Mouse (Mus musculus) CH12.LX (cell line): ENCODE data around the gene Gdi2. TPM values are rescaled to one million over a fixed set of nuclear protein-coding genes. Genes with fewer than 3 reads are reported as not detected.

Experiments
- DNase-seq: peaks from one replicate; pipeline ENCODE4 v3.0.0-alpha.2; 2013; ENCODE audit errors: extremely low read depth
- H3K27ac ChIP-seq: 2 replicates; pipeline ENCODE4 v1.5.1; 2012; ENCODE audit warnings: low read depth, mild to moderate bottlenecking, control low read depth, moderate library complexity; ENCODE audit not compliant: insufficient read depth
- H3K27me3 ChIP-seq: replicated peaks from 2 replicates; pipeline ENCODE3; 2012; ENCODE audit warnings: inconsistent platforms
- H3K36me3 ChIP-seq, 2 experiments: replicated peaks in 1 of 2; 2 replicates each; pipeline versions ENCODE3 to v1.6.1; 2012; ENCODE audit warnings: inconsistent platforms in 1 of 2, low read length in 1 of 2, mild to moderate bottlenecking in 1 of 2, mixed read lengths in 1 of 2, moderate library complexity in 1 of 2; ENCODE audit not compliant: control insufficient read depth in 1 of 2, insufficient read depth in 1 of 2
- H3K4me1 ChIP-seq, 2 experiments: 2 replicates each; pipeline ENCODE4 v1.6.1; 2012; ENCODE audit warnings: inconsistent platforms in 1 of 2, moderate library complexity in 1 of 2; ENCODE audit not compliant: insufficient read depth in 2 of 2, control insufficient read depth in 1 of 2
- H3K4me2 ChIP-seq: 2 replicates; pipeline ENCODE4 v1.6.1; 2012; ENCODE audit warnings: low read depth, mild to moderate bottlenecking, control low read depth; ENCODE audit not compliant: poor library complexity, insufficient read depth, severe bottlenecking
- H3K4me3 ChIP-seq, 3 experiments: fragments of 150-350 bp in 1 of 3; sonication (generic) in 1 of 3; replicated peaks in 1 of 3; 2 replicates each; pipeline versions ENCODE3 to v1.5.1; 2011 to 2012; ENCODE audit warnings: low read depth in 2 of 3, low read length in 2 of 3, mild to moderate bottlenecking in 2 of 3, moderate library complexity in 2 of 3, control low read depth in 1 of 3, improper control_type of control experiment in 1 of 3, inconsistent platforms in 1 of 3, mixed read lengths in 1 of 3; ENCODE audit not compliant: poor library complexity in 1 of 3
- H3K79me2 ChIP-seq: replicated peaks from 2 replicates; pipeline ENCODE4 v1.6.1; 2012; ENCODE audit warnings: mild to moderate bottlenecking, moderate library complexity; ENCODE audit not compliant: control insufficient read depth, poor library complexity, insufficient read depth, severe bottlenecking; ENCODE audit errors: extremely low read depth
- H3K9ac ChIP-seq: 2 replicates; pipeline ENCODE4 v1.6.1; 2012; ENCODE audit warnings: low read depth, mild to moderate bottlenecking, control low read depth, moderate library complexity; ENCODE audit not compliant: insufficient read depth
- H3K9me3 ChIP-seq: replicated peaks from 2 replicates; pipeline ENCODE3; 2012; ENCODE audit warnings: low read length, inconsistent platforms, mixed read lengths
- BHLHE40 ChIP-seq: IDR thresholded peaks from 2 replicates; pipeline ENCODE4 v1.6.1; 2011; ENCODE audit warnings: mild to moderate bottlenecking, low read depth, low read length, improper control_type of control experiment
- CHD1 ChIP-seq: IDR thresholded peaks from 2 replicates; pipeline ENCODE4 v1.6.1; 2012; ENCODE audit warnings: low read depth, low read length, improper control_type of control experiment, inconsistent platforms
- CHD2 ChIP-seq: IDR thresholded peaks from 2 replicates; pipeline ENCODE4 v1.6.1; 2011; ENCODE audit warnings: low read length, improper control_type of control experiment
- E2F4 ChIP-seq: IDR thresholded peaks from 2 replicates; pipeline ENCODE4 v1.6.1; 2011; ENCODE audit warnings: low read depth, low read length, improper control_type of control experiment; ENCODE audit not compliant: insufficient replicate concordance
- ELF1 ChIP-seq: IDR thresholded peaks from 2 replicates; pipeline ENCODE4 v1.6.1; 2014; ENCODE audit warnings: low read depth, mild to moderate bottlenecking, inconsistent platforms, low read length, improper control_type of control experiment
- EP300 ChIP-seq: IDR thresholded peaks from 2 replicates; pipeline ENCODE4 v1.6.1; 2011; ENCODE audit warnings: low read length, improper control_type of control experiment
- GABPA ChIP-seq: IDR thresholded peaks from 2 replicates; pipeline ENCODE4 v1.6.1; 2012; ENCODE audit warnings: low read depth, low read length, improper control_type of control experiment, inconsistent platforms; ENCODE audit not compliant: insufficient replicate concordance
- IRF4 ChIP-seq: IDR thresholded peaks from 2 replicates; pipeline ENCODE4 v1.6.1; 2014; ENCODE audit warnings: low read depth, mild to moderate bottlenecking, inconsistent platforms, low read length, improper control_type of control experiment
- JUND ChIP-seq: conservative IDR thresholded peaks from 2 replicates; pipeline ENCODE4 v1.6.1; 2011; ENCODE audit warnings: low read depth, low read length, improper control_type of control experiment
- KAT2A ChIP-seq: IDR thresholded peaks from 2 replicates; pipeline ENCODE4 v1.6.1; 2012; ENCODE audit warnings: low read length, improper control_type of control experiment, inconsistent platforms; ENCODE audit not compliant: insufficient replicate concordance
- MAFK ChIP-seq: IDR thresholded peaks from 2 replicates; pipeline ENCODE4 v1.6.1; 2011; ENCODE audit warnings: low read length, improper control_type of control experiment; ENCODE audit not compliant: insufficient replicate concordance
- MAZ ChIP-seq: IDR thresholded peaks from 2 replicates; pipeline ENCODE4 v1.6.1; 2012; ENCODE audit warnings: low read depth, mild to moderate bottlenecking, inconsistent platforms, low read length, improper control_type of control experiment, moderate library complexity
- MEF2A ChIP-seq: IDR thresholded peaks from 2 replicates; pipeline ENCODE4 v1.6.1; 2014; ENCODE audit warnings: low read depth, mild to moderate bottlenecking, inconsistent platforms, low read length, improper control_type of control experiment, borderline replicate concordance
- MXI1 ChIP-seq: IDR thresholded peaks from 2 replicates; pipeline ENCODE4 v1.6.1; 2011; ENCODE audit warnings: mild to moderate bottlenecking, low read depth, low read length, improper control_type of control experiment
- MYC ChIP-seq: IDR thresholded peaks from 2 replicates; pipeline ENCODE4 v1.6.1; 2011; ENCODE audit warnings: low read depth, mild to moderate bottlenecking, improper control_type of control experiment, low read length
- NELFE ChIP-seq: IDR thresholded peaks from 2 replicates; pipeline ENCODE4 v1.6.1; 2011; ENCODE audit warnings: low read depth, low read length, improper control_type of control experiment
- POLR2A ChIP-seq: IDR thresholded peaks from 2 replicates; pipeline ENCODE4 v1.6.1; 2011; ENCODE audit warnings: low read depth, mild to moderate bottlenecking, improper control_type of control experiment, low read length
- RAD21 ChIP-seq: IDR thresholded peaks from 2 replicates; pipeline ENCODE4 v1.6.1; 2011; ENCODE audit warnings: low read depth, mild to moderate bottlenecking, low read length, improper control_type of control experiment, moderate library complexity
- RCOR1 ChIP-seq: conservative IDR thresholded peaks from 2 replicates; pipeline ENCODE4 v1.6.1; 2012; ENCODE audit warnings: low read depth, mild to moderate bottlenecking, inconsistent platforms, low read length, improper control_type of control experiment
- SIN3A ChIP-seq: IDR thresholded peaks from 2 replicates; pipeline ENCODE4 v1.6.1; 2012; ENCODE audit warnings: low read length, improper control_type of control experiment, inconsistent platforms
- SMC3 ChIP-seq: IDR thresholded peaks from 2 replicates; pipeline ENCODE4 v1.6.1; 2011; ENCODE audit warnings: low read depth, low read length, improper control_type of control experiment
- TBP ChIP-seq: conservative IDR thresholded peaks from 2 replicates; pipeline ENCODE4 v1.6.1; 2011; ENCODE audit warnings: low read depth, low read length, improper control_type of control experiment
- TCF12 ChIP-seq: IDR thresholded peaks from 2 replicates; pipeline ENCODE4 v1.6.1; 2014; ENCODE audit warnings: low read depth, mild to moderate bottlenecking, inconsistent platforms, low read length, improper control_type of control experiment
- UBTF ChIP-seq: IDR thresholded peaks from 2 replicates; pipeline ENCODE4 v1.6.1; 2012; ENCODE audit warnings: low read depth, mild to moderate bottlenecking, inconsistent platforms, low read length, improper control_type of control experiment, moderate library complexity
- USF1 ChIP-seq: IDR thresholded peaks from 2 replicates; pipeline ENCODE4 v1.6.1; 2014; ENCODE audit warnings: low read depth, mild to moderate bottlenecking, inconsistent platforms, low read length, improper control_type of control experiment
- ZC3H11A ChIP-seq: IDR thresholded peaks from 2 replicates; pipeline ENCODE4 v1.6.1; 2012; ENCODE audit warnings: low read depth, mild to moderate bottlenecking, inconsistent platforms, low read length, improper control_type of control experiment
- ZNF384 ChIP-seq: IDR thresholded peaks from 2 replicates; pipeline ENCODE4 v1.6.1; 2012; ENCODE audit warnings: low read depth, low read length, improper control_type of control experiment, inconsistent platforms
- dilution Hi-C: fragments of 300-500 bp; cut with MboI; formaldehyde crosslinking; loops from 2 replicates; pipeline ENCODE4 v1.14.3; 2020; ENCODE audit warnings: low sequenced_read_pairs; ENCODE audit not compliant: extremely low pct_unique_long_range_greater_than_20kb, extremely low pct_ligation_motif_present
- in situ Hi-C: fragments of 300-500 bp; cut with MboI; formaldehyde crosslinking; loops from 3 replicates; pipeline ENCODE4 v1.14.3; 2019; ENCODE audit warnings: low sequenced_read_pairs, low pct_ligation_motif_present, low pct_unique_long_range_greater_than_20kb, mixed read lengths
- polyA plus RNA-seq: library from polyadenylated mRNA; unstranded; fragments of >175 nt; gene quantifications from 2 replicates; pipeline ENCODE4 v1.2.1, GENCODE M21; 2012; ENCODE audit warnings: low read depth; ENCODE audit not compliant: insufficient read length
- total RNA-seq, 2 experiments: library from RNA; depleted of rRNA; stranded (reverse); fragments of 300-350 nt in 1 of 2; fragments of >200 nt in 1 of 2; gene quantifications; 2 replicates each; pipeline ENCODE4 v1.2.3; 2012 to 2014

Gene Gdi2
- total and polyA plus RNA-seq, 3 experiments: 263 to 655 (median 609) TPM

- Histone ChIP-seq H3K4me3 (no peak overlapping the region), H3K9me3 (peaks cover 4% of the 10 kb centered on the region), H3K27ac (no peak overlapping the region), H3K4me1 (peaks cover 7 to 16% of the 10 kb centered on the region in 2 experiments), H3K27me3 (no peaks in the 10 kb centered on the region), H3K36me3 (no peaks in the 10 kb centered on the region), H3K79me2 (no peaks in the 10 kb centered on the region), H3K4me2 (no peak overlapping the region), H3K9ac (no peak overlapping the region)
- dilution Hi-C loops (no loop called here), in situ Hi-C loops (loop anchor here (25.0 kb wide), 1 partner anchor 120 kb away; no protein-coding TSS in a partner anchor)
- TF ChIP-seq POLR2A (no peak), GABPA (no peak), TBP (no peak), UBTF (no peak), IRF4 (no peak), MAFK (no peak), RAD21 (no peak), ZC3H11A (no peak), USF1 (no peak), CHD2 (no peak), BHLHE40 (no peak), RCOR1 (no peak), MXI1 (no peak), JUND (no peak), SIN3A (no peak)
- no peak for DNase-seq
Measured at GRCm38 (mm10) chr13:3531692-3532320, 6.1 kb upstream of the Gdi2 start.

GRCm38 (mm10) chr13:3532451-3532850 is 5.4 kb upstream of the Gdi2 start:
- no peak for TF ChIP-seq MYC
- TF ChIP-seq ELF1: no peak
- no peak for TF ChIP-seq RAD21
- no peak for TF ChIP-seq E2F4
- no peak for TF ChIP-seq MAFK
- no peak for TF ChIP-seq IRF4
- TF ChIP-seq SIN3A: no peak
- no peak for TF ChIP-seq MAZ
- no peak for TF ChIP-seq TBP
- no peak for TF ChIP-seq EP300
- no peak for TF ChIP-seq MEF2A
- TF ChIP-seq NELFE: no peak
- no peak for TF ChIP-seq MXI1
- TF ChIP-seq JUND: no peak
- TF ChIP-seq SMC3: no peak
- no peak for TF ChIP-seq KAT2A
- no peak for TF ChIP-seq TCF12
- TF ChIP-seq CHD1: no peak
- TF ChIP-seq ZNF384: no peak
- TF ChIP-seq CHD2: no peak
- dilution Hi-C loops (no loop called here), in situ Hi-C loops (loop anchor here (25.0 kb wide), 1 partner anchor 120 kb away; no protein-coding TSS in a partner anchor)
- no peak overlapping the region for H3K4me2 ChIP-seq
- H3K9me3 ChIP-seq: peaks cover 5% of the 10 kb centered on the region
- H3K36me3 ChIP-seq: no peaks in the 10 kb centered on the region
- H3K9ac ChIP-seq: no peak overlapping the region
- no peaks in the 10 kb centered on the region for H3K79me2 ChIP-seq
- peaks cover 4 to 16% of the 10 kb centered on the region in 2 experiments; a peak in 2 of 4 replicates for H3K4me1 ChIP-seq
- no peaks in the 10 kb centered on the region for H3K27me3 ChIP-seq
- DNase-seq: no peak
- no peak overlapping the region for H3K4me3 ChIP-seq
- H3K27ac ChIP-seq: no peak overlapping the region
